Mouse (Mus musculus) layer of hippocampus, postnatal 10 days (tissue): ENCODE data around the gene Crtap. TPM values are rescaled to one million over a fixed set of nuclear protein-coding genes. Genes with fewer than 3 reads are reported as not detected.

Experiments
- DNase-seq, 2 experiments: peaks; one replicate each; pipeline ENCODE4 v3.0.0; 2021; ENCODE audit warnings: low spot score in 2 of 2
- long read RNA-seq: library from polyadenylated mRNA; stranded (forward); transcript quantifications from one replicate; pipeline ENCODE4 v2.0.0, GENCODE M21; 2023
- total RNA-seq, 2 experiments: library from RNA; stranded (reverse); gene quantifications; 2 replicates each; pipeline ENCODE4 v1.2.3; 2021

Gene Crtap
- 10 to 100 TPM; 13.0 to 13.5 TPM for total RNA-seq
- long read RNA-seq, transcript Crtap-201 (7 exons, 1,674 nt), result major isoform, 13 of 13 reads
- long read RNA-seq, partial matches to known transcripts, result 0 of 13 reads
- long read RNA-seq, other reads (novel, unspliced or antisense), result 0 of 13 reads

DNA sequence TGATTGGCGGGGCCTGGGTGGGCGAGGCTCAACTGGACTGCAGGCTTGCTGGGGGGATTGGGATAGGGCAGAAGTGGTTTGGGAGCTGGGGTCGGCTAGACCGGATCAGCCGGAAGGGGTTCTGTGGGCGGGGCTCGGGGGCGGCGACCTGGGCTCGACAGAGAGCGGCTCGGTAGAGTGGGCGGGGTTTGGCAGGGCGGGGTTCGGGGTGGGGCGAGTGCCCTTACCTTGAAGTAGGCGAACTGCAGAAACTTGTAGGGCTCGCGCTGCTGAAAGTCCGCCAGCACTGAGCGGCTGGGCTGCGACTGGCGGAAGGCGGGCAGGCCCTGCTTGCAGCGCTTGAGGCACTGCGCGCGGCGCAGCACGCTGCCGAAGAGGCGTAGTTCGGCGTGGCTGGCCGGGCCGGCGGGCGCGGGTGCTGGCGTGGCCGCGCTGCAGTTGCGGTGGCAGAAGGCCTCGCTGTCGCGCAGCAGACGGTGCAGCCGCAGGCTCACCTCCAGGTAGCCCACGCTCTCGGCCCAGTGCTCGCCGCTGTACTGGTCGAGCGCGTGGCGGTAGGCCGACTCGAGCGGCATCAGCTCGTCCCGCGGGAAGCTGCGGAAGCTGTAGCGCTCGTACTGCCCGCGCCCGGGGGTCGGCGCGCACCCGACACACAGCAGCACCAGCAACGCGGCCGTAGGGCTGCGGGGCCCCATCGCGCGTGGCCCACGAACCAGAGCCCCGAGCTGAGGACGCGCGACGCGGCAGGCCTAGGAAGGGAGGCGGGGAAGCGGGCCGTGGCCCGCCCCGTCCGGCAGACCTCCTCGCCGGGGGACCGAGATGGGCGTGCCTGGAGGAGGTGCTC lies at the start of gene Crtap:
Crtap (minus strand) TSS at position 771 of the 844 bp plus-strand sequence.
- DNase-seq, result peak; percentile 52 to 65

DNA sequence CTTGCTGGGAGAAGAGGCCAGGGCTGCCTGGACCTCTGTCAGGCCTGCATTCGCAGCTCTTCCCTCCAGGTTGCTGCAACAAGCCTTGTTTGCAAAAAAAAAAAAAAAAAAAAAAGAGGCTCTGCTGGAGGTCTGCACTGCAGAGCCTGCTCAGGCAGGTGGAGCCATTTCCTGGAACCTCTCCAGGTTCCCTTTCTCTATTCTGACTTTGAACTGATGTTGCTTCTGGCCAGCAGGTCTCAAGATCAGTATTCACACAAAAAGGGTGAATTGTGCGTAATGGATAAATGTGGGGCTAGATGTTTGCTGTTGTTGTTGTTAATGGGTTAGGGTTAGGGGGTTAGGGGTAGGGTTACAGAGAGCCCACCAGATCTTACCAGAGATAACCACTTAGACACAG lies 45.2 kb upstream of the Crtap start:
- no peak for DNase-seq

- no peak for DNase-seq
These were observed 37.8 kb upstream of the Crtap start for GRCm38 (mm10) chr9:114428103-114428834.

GRCm38 (mm10) chr9:114427425-114427824 lies 37.0 kb upstream of the Crtap start:
- DNase-seq, result no peak

- no peak for DNase-seq
These were observed 35.7 kb upstream of the Crtap start for GRCm38 (mm10) chr9:114426201-114426600.

GRCm38 (mm10) chr9:114425576-114425975 lies 35.1 kb upstream of the Crtap start:
- no peak for DNase-seq

- DNase-seq, result no peak
These were observed 31.3 kb upstream of the Crtap start for GRCm38 (mm10) chr9:114421797-114422196.

GRCm38 (mm10) chr9:114421045-114421444 lies 30.6 kb upstream of the Crtap start:
- no peak for DNase-seq

- DNase-seq, result no peak
These were observed 30.0 kb upstream of the Crtap start for GRCm38 (mm10) chr9:114420443-114420842.

DNA sequence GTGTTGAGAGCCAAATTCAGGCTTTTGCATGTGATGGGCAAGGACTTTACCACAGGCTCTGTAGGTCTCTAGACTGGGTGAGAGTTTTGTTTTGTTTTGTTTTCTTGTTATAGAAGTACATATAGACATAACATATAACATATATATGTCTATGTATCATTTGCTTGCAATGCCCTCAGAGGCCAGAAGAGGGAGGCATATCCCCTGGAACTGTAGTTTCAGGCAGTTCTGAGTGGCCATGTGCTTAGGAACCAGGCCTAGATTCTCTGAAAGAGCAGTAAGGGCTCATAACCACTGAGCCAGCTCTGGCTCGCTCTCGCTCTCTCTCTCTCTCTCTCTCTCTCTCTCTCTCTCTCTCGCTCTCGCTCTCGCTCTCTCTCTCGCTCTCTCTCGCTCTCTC lies 27.7 kb upstream of the Crtap start:
- peak in 1 of 2 experiments; percentile 30 for DNase-seq

- no peak for DNase-seq
These were observed 26.4 kb upstream of the Crtap start for GRCm38 (mm10) chr9:114416646-114417517.

DNA sequence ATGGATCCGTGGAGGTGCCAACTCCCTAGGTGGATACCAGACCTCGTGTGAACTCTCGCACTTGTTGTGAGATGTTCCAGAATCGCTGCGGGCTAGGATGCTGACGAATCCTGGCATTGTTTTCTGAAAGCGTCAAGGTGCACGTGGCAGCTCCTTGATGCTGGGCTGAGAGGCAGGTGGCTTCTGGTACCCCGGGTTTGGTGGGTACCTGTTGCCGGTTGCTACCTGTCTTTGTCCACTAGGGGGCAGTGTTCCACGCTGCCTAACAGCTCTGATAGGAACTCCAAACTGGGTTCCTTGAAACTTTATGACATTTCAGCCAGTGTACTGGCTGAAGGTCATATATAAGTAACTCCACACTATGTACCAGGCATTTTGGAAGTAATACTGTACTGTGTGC lies 25.2 kb upstream of the Crtap start:
- peak; percentile 49 to 60 for DNase-seq

DNA sequence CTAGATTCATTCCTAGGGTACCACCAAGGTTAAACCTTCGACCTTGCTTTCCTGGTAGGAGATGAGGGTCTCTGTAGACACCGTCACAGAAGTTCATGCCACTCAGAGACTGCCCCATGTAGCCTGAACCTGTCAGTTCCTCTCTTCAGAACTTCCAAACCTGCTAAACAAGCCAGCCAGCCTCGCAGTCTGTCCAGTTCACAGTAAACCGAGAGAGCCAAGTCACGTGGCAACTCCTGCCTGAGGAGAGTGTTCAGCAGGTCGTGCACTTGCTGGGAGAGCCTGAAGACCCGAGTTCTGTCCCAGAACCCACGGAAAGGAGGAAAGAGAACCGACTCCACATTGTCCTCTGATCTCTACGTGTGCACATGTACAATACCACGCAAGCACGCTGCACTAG lies 23.4 kb upstream of the Crtap start:
- no peak for DNase-seq

DNA sequence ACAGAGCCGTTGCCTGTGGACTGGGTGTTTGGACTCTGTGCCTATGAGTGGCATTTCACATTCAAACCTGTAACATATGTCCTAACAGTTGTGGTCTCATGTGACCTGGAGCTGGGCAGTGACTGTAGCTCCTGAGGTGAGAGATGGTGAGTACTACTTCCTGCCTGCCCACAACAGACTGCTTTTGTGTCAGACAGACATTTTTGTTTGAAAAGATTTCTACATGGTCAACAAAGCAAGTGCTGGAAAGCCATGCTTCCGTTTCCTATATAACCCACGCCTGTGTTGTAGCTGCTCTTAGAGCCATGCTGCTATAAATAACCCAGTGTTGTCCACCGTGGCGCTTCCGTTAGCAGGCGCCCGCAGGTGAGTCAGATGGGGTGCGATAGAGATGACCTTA lies 21.9 kb upstream of the Crtap start:
- no peak for DNase-seq

DNA sequence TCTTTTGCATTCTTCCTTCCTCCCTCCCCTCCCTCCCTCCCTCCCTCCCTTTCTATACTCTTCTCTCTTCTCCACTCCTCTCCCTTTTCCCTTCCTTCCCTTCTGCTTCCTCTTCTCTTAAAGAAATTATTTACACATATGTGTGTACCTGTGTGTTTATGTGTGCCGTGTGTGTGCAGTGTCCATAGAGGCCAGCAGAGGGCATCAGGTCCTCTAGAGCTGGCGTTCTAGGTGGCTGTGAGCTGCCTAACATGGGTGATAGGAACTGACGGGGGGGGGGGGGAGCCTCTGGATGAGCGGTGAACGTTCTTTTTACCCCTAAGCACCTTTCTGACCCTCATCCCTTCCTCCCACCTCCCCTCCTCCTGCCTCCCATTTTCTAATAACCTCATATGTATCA lies 20.8 kb upstream of the Crtap start:
- no peak for DNase-seq

DNA sequence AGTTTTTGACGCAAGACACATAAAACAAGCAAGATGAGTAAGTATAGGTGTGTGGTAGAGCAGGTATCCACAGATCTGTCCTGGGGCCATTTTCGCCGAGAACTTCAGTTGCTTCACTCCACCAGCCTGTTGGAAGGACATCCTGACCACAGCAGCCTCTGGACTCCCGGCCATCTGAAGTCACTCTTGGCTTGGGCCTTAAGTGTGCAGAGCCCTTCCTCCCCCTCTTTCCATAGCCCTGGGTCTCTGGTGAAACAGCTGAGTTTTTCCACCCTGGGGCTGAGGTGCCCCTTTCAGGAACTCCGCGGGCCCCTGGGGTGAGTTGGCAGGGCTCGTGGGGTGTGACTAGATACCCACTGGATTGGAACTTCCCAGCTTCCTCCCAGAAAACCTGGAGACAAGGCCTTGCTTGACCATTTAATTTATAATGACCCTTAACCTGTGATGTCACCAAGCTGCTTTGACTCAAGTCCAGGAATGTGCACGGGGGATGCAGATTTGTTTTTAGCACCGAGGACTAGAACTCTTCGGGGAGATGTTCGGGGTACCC lies 19.9 kb upstream of the Crtap start:
- no peak for DNase-seq

DNA sequence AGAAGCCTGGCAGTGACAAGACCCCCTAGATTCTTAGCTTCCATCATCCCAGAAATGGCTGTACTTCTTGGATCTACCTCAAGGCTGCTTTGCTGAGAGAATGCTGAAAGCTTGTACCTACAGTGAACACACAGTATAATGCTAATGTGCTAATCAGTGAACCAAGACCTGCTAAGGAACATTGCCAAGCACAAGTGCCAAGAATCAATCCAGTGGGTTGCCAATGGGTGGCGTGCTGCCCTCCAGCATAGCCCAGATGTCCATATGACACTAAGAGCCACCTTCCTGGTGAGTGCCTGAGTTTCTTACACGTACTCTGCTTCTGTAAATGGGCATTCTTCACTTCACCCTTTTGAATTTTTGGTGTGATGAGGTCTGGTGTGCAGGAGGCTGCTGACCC lies 17.2 kb upstream of the Crtap start:
- DNase-seq, result no peak

- no peak for DNase-seq
These were observed 11.2 kb upstream of the Crtap start for GRCm38 (mm10) chr9:114401685-114402080.

DNA sequence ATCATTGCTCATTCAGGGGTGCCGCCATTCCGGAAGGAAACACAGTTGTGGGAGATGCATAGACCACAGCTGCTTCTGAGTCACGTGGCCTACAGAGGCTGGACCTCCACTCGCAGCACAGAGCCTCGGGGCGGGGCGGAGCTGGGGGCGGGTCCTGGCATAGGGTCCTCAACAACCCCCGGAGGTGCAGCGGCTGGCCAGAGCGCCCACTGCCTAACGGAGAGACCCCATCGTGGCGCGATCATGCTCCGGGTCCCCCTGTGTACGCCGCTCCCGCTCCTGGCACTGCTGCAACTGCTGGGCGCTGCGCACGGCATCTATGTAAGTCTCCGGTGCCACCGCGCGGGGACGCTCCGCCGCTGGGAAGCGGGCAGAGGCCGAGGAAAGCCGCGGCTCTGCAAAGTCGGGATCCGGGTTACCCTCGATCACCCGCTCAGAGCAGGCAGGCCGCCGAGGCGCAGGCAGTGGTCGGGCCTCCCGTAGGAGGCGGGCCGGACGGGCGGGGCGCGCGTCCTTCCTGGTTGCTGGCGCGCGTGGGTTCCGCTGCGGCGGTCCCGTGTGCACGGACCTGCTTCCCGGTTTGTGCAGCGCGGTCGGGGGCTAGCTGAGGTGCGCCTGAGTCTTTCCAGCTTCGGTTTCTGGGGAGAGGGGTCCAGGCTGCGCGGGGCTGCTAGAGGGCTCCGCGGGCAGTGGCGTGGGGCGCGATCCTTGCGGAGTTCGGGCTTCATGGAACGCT lies 10.6 kb upstream of the Crtap start, which contains the start of the genes Glb1 and Tmppe:
Glb1 (plus strand) TSS at position 128 of the 736 bp plus-strand sequence.
Tmppe (plus strand) TSS at position 157 of the 736 bp plus-strand sequence.
- peak; percentile 73 to 82 for DNase-seq

DNA sequence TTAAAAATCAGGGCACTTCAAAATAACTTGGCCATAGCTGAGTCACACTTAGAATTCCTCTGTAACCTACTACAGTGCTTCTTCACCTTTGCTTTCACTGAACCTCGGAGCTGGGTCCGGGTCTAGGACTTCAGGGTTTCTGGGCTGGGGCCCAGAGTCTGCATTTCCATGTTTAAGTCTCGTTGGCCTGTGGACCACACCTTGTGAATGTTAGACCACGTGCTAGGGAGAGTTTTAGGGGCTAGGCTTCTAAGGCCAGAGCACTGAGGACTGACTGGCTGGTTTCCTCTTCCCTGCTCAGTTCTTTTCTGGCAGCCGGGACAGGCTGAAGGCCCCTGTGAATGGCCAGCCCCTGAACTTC lies 10.1 kb upstream of the Crtap start:
- no peak for DNase-seq
